Mouse (Mus musculus): ENCODE results near the gene Setd4.

Setd4 gene

DNA sequence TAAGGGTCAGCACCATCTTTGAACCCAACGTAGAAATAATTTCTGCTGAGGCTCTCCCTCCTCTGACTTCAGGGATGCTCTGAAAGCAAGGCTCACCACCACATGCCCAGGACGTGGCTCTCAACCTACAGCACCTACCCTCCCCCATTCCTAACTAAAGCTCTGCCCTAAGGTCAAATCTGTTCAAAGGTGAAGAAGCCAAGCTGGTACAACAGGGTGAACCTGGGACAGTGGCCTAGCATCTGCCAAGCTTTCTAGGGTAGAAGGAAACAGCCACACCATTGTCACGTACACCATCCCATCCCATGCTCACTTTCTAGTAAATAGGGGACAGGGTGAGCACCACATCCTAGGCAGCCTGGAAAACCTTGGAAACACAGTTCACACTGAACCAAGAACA, 11.2 kb downstream of the Setd4 start:
- CTCF ChIA-PET, result no interaction called here

- CTCF ChIA-PET, result no interaction called here
These were observed 12.1 kb downstream of the Setd4 start for GRCm38 (mm10) chr16:93591450-93592430.

DNA sequence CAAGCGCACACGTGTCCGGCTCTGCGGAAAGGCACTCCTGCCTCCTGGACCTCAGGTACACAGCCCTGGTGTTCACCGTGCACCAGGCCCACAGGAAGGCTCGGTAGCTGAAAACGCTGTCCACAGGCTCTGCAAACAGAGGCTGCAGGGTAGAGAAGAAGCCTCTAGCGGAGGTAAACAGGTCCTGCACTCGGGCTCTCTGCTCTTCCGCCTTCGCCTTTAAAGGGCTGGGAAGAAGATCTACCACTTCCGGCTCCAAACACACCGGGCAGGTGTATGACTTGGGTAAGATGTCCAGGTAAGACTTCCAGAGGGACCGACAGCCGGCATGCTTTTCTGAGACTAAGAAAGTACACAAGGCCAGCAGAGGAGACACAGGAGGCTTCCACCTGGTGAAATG, 12.9 kb downstream of the Setd4 start:
- CTCF ChIA-PET, result no interaction called here

- CTCF ChIA-PET, result interaction anchor here (0.7 kb wide), 1 partner anchor 471 kb away, joined by 4 read pairs; no protein-coding TSS in a partner anchor
These were observed 15.6 kb downstream of the Setd4 start for GRCm38 (mm10) chr16:93588281-93588680.

DNA sequence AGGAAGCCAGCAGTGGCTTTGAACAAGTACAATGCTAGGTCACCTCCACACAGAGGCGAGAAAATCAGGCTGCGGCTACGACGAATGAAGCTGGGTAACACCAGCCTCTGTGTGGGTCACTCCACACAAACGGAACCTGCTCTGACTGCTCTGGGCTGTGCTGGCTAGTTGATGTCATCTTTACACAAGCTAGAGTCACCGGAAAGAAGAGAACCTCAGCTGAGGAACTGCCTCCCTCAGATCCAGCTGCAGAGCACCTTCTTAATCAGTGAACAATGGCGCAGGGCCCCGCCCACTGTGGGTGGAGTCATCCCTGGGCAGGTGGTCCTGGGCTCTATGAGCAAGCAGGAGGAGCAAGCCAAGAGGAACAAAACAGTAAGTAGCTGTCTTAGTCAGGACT, 17.5 kb downstream of the Setd4 start:
- CTCF ChIA-PET, result no interaction called here

DNA sequence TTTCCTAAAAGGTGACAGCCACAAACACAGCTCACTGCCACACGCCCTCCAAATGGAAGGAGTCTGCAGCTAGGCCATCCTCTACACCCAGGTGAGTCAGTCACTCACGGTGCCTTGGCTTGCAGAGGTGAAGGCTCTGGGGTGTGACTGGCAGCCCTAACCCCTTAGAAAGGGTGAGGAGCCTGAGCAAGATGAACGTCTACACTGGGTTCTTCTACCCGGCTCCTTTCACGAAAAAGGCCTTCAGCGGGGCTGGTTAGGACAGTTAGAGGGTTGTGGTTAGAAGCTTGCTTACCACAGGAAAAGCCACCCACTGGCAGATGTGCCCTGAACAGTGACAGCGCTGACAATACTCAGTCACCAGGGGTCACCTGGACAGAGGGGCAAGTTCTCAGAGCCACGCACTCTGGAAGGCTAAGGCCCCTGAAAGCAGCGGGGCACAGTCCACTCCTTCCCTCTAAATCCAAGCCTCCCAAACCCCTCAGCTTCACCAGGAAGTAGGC, 18.1 kb downstream of the Setd4 start:
- CTCF ChIA-PET, result interaction anchor here (0.6 kb wide), 1 partner anchor 932 kb away, joined by 14 read pairs; no protein-coding TSS in a partner anchor

DNA sequence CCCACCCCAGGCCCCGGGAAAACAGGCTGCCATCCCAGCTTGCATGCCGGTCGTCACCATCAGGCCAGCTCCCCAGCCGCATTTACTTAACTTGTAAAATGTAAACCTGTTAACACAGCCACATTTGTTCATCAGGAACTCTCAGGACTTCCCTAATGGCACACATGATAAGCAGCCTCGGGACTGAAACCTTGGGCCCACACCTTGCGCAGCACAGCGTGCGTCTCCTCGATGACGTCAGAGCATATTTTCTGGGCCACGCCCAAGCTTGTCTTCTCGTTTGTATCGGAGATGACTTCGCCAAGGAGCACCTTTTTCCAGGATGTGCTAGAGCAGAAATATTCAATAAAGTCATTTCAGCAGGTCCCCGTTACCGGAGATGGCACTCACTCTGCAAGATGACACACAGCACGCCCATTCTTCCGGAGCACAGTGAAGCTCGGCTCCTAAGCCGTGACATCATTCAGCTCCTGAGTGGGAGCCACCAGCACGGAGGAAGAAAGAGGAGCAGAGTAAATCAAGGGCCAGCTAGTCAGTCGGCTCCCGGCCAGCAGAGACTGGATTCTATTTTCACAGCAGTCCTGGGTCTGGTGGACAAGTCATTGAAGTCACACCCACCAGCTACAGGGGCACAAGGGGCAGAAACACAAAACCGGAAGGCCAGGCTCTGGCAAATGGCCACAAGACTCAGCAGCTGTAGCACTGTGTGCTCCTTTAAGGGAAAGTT, 18.7 kb downstream of the Setd4 start:
- CTCF ChIA-PET, result interaction anchor here (0.6 kb wide), 1 partner anchor 931 kb away, joined by 14 read pairs; no protein-coding TSS in a partner anchor

DNA sequence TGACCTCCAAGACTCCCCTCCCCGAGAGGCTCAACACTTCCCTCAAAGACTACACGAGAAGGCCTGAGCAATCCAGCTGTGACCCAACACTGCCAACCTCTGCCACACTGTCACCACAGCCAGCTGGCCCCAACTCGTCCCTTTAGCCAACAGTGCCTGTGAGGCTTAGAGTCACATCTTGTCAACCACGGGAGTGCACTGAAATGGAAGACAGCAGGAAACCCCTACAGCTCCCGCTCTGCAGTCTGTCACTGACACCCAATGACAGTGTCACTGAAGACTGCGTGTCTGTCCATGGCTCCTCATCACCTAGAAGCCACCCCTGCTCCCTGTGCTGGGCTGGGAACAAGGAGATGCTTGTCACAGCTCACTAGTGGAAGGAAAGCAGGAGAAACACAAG, 22.7 kb downstream of the Setd4 start:
- CTCF ChIA-PET, result no interaction called here

DNA sequence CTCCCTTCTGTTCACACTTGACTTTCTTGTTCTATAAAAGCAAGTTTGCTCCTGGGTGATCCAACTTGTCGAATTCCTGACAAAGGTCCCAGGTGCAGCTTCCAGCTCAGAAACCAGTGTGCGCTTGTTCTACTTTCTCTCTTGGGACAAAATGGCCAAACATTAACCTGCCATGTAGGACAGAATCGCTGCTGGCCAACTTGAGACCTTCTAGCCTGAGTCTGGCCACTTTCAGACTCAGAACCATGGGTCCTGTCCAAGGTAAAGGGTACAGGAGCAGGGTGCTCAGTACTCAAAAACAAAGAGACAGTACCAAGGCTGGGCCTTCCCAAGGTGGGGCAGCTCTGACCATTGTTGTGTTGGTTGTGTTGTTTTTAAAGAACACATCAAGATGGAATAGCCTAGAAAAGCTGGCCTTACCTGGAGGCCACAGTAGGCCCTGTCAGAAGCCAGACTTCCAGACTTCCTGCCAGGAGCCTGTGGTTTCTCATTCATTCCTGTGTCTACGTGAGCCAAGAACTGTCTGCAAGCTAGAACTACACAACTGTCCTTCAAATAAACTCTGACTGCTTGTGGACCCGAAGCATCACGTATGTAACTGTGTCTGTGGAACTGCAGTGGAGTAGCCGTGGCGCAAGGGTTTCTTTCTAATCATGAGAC, 25.4 kb downstream of the Setd4 start:
- CTCF ChIA-PET, result no interaction called here

GRCm38 (mm10) chr16:93576412-93577082, 27.3 kb downstream of the Setd4 start:
- CTCF ChIA-PET, result no interaction called here

- CTCF ChIA-PET, result no interaction called here
These were observed 28.3 kb downstream of the Setd4 start for GRCm38 (mm10) chr16:93575574-93575973.

- CTCF ChIA-PET, result interaction anchor here (0.8 kb wide), 1 partner anchor 20 kb away, joined by 4 read pairs; no protein-coding TSS in a partner anchor
These were observed 29.2 kb downstream of the Setd4 start for GRCm38 (mm10) chr16:93574521-93575191.

- CTCF ChIA-PET, result no interaction called here
These were observed 30.4 kb downstream of the Setd4 start for GRCm38 (mm10) chr16:93573434-93573833.

GRCm38 (mm10) chr16:93572383-93572782, 31.5 kb downstream of the Setd4 start:
- CTCF ChIA-PET, result no interaction called here

DNA sequence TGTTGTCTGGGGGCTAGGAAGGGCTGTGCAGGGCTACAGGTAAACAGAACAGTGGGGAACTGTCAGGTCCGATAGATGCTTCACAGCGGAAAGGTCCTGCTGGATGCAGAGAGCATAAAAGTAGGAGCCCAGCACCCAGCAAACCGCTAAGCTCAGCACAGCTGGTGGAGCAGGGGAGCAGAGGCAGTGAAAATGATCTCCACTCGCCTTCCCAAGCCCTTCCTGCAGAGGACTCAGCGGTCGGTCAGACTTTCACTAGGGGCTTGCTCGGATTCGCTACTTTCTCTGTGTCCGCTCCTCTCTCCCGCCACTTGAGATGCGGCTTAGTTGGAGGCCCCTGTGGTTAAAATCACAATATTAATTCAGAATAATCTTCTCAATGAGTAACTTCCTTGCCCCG, 45.4 kb downstream of the Setd4 start:
- CTCF ChIA-PET, result no interaction called here

DNA sequence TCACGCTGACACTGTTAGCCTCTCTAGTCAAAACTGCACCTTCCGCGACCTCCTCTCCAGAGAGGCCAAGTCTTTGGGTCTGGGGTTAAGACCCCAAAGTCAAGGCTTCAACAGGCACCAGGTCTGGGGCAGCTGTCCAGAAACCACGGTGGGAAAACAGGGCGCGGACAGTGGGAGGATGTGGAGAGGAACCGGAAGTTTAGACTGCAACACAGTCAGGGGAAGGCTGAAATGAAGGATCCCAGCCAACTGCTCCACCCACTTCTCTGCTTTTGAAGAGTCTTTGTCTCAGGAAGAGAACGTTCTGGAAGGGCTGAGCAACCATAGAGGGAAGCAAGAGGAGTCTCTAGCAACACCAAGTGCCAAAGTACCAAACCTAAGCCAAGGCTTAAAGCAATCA, 46.2 kb downstream of the Setd4 start:
- CTCF ChIA-PET, result no interaction called here

GRCm38 (mm10) chr16:93552686-93553513, 51.0 kb downstream of the Setd4 start:
- CTCF ChIA-PET, result no interaction called here

DNA sequence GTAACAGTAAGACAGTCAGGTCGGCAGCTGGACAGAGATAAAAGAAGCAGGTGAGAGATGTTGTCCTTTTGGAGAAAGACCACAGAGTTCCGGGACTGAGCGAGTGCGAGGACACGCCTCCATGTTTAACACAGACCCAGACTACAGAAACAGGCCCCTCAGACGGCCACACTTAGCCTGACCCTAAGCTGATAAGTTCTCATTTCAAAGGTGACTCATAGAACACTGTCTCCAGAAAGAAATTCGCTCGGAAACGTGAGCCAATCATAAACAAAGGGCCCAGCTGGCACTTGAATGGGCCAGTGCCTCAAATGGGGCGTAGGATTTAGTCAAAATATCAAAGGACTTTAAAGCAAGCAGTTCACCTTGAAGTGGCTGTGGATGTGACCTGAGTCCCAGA, 54.6 kb downstream of the Setd4 start:
- CTCF ChIA-PET, result no interaction called here

DNA sequence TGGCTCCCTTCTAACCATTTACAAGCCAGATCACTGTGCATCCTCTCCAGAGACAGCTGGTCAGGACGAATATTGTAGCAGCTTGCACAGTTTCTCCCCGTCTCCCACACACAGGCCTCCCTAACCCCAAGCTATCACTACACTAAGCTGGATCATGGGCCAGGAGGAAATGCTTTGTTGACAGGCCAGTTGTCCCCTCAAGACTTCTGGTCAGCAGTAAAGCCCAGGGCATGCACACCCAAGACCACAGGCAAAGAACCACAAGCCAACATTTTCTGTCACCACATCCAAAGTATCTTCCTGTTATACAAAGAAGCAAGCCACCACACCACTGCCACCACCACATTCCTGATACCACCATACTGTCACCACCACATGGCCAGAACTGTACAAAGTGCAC, 55.8 kb downstream of the Setd4 start:
- CTCF ChIA-PET, result no interaction called here

- CTCF ChIA-PET, result no interaction called here
These were observed 56.7 kb downstream of the Setd4 start for GRCm38 (mm10) chr16:93547122-93547521.

All from spleen, embryonic (tissue).